Mouse (Mus musculus): ENCODE data around the gene Vdr.

- TF ChIP-seq CTCF (IDR thresholded peaks at IDR 0.05) = no peak
- TF ChIP-seq POLR2A (IDR thresholded peaks at IDR 0.05; ENCODE audit: insufficient read depth, low read depth, low read length) = no peak
- TF ChIP-seq EP300 (IDR thresholded peaks at IDR 0.05; ENCODE audit: insufficient read depth, low read depth, low read length) = no peak
Measured at GRCm38 (mm10) chr15:97917994-97918393, 7.6 kb upstream of the Vdr start.

Data from heart, adult 2 months (tissue).